Mouse (Mus musculus) layer of hippocampus, postnatal 25 days (tissue): ENCODE measurements around the gene Rbm39. TPM values are rescaled to one million over a fixed set of nuclear protein-coding genes. Genes with fewer than 3 reads are reported as not detected.

Experiments
- DNase-seq, 2 experiments: peaks; one replicate each; pipeline ENCODE4 v3.0.0; 2022; ENCODE audit warnings: mixed read lengths in 2 of 2, low spot score in 1 of 2; ENCODE audit errors: extremely low spot score in 1 of 2
- total RNA-seq, 2 experiments: library from RNA; stranded (reverse); gene quantifications; 2 replicates each; pipeline ENCODE4 v1.2.3; 2021

The Rbm39 gene
- total RNA-seq, 2 experiments from 2014 or later = 275 to 354 TPM

DNA sequence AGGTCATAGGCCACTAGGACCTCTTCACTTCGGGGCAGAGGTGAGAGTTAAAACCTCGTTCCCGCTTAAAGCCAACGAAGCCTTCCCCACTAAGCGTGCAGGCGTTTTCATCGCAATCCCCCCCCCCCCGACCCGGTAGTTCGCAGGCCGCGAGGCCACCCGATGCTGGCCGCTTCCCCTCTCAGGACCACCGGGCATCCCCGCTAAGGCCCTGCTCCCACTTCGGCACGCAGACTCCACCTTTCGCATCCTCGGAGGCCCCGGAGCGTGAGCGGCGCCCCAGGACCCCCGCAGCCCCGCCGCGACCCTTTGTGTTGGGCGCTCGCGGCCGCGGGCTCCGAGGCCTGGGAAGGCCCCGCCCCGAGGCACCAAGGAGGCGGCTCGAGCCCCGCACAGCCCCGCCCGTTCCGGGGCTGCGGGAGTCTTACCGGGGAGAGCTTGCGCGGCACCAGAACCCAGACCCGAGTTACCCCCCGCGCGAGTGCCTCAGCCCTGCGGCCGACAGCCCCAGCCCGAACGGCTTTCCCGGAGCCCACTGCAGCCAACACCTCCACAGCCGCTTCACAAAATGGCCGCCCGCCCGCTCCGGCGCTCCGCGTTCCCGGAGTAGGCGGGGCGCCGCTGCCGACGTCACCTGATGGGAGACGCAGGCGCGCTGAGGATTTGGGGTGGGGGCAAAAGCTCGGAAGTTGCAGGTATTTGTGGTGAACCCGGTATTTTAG, 68.5 kb downstream of the Rbm39 start, which contains the start of the genes Cpne1 and Rbm12:
Gene Cpne1 (minus strand): TSS at position 608 of the 722 bp plus-strand sequence.
Gene Rbm12 (minus strand): TSS at position 621 of the 722 bp plus-strand sequence.
- DNase-seq = peak; percentile 87 to 89

DNA sequence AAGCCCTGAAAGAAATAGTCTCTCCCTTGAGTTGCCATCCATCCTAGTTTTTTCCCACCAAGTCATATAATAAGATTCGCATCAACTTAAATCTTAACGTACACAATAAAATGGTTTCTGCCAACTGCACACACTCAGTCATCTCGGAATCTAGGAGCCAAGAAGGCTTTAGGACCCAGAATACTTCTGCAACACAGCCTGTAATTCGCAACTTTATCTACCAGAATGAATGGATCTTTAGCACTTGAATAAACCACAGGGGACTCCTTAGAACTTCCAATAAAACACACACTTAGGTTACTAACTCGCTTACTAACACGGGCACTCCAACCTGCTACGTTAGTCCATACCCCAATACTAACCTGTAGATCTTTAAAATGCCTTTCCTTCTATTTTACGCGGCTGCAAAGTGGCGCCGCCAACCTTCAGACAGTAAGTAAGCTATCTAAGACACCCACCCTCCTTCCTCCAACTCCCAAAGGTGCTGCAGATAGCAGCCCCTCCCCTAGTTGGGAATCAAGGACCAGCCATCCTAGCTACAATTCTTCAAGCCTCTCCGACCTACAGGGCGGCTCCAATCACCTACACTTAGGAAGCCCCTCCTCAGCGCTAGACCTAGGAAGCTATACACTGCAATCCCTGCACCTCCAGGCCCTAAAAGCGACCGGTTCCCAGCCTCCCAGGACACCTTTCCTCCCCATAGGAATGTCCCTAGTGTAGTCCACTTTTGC, 69.2 kb downstream of the Rbm39 start:
- DNase-seq = no peak

Other genes starting within 250 kb of the Rbm39 start
- gene Uqcc1, start 249.9 kb downstream of the Rbm39 start, total RNA-seq = 10 to 100 TPM; 60.8 to 74.1 TPM
- not detected for gene Gm15557, start 239.5 kb downstream of the Rbm39 start, total RNA-seq
- under 1 TPM in 1 of 2 experiments, not detected in 1; 0.10 TPM for gene Gdf5, start 234.9 kb downstream of the Rbm39 start, total RNA-seq
- gene Cep250, start 223.8 kb downstream of the Rbm39 start, total RNA-seq = 10 to 100 TPM; 14.3 to 18.9 TPM
- 1 to 10 TPM; 1.8 to 2.6 TPM for gene 6430550D23Rik, start 172.3 kb downstream of the Rbm39 start, total RNA-seq
- gene Ergic3, start 172.2 kb downstream of the Rbm39 start, total RNA-seq = 100 to 1,000 TPM; 174 to 223 TPM
- gene Fer1l4, start 127.3 kb downstream of the Rbm39 start, total RNA-seq = not detected
- gene Spag4, start 115.1 kb downstream of the Rbm39 start, total RNA-seq = 1 to 10 TPM; 3.9 to 4.2 TPM
- 10 to 100 TPM; 26.8 to 30.4 TPM for gene Cpne1, start 68.3 kb downstream of the Rbm39 start, total RNA-seq
- gene Rbm12, start 68.3 kb downstream of the Rbm39 start, total RNA-seq = 10 to 100 TPM; 28.9 to 30.6 TPM
- 10 to 100 TPM; 21.3 to 24.4 TPM for gene Gm28036, start 53.1 kb downstream of the Rbm39 start, total RNA-seq
- gene Romo1, start 36.2 kb downstream of the Rbm39 start, total RNA-seq = 100 to 1,000 TPM; 156 to 190 TPM
- 10 to 100 TPM; 45.6 to 47.4 TPM for gene Nfs1, start 36.1 kb downstream of the Rbm39 start, total RNA-seq
- gene Phf20, start 16.2 kb upstream of the Rbm39 start, total RNA-seq = 10 to 100 TPM; 80.3 to 82.7 TPM
- 1 to 10 TPM; 4.3 to 4.6 TPM for gene Cnbd2, start 132.1 kb upstream of the Rbm39 start, total RNA-seq
- 100 to 1,000 TPM in 1 of 2 experiments, 10 to 100 TPM in 1; 99.6 to 114 TPM for gene Scand1, start 132.5 kb upstream of the Rbm39 start, total RNA-seq
- gene Epb41l1, start 240.7 kb upstream of the Rbm39 start, total RNA-seq = 100 to 1,000 TPM; 310 to 347 TPM